In genomic region chr12:75818453-75819434, GRCm38 (mm10) we compare ENCODE assay signal across 9 mouse cellular contexts. TPM values are rescaled to one million over a fixed set of nuclear protein-coding genes. Genes with fewer than 3 reads are reported as not detected.
A peak's percentile ranks its signal among the peaks of the same experiment; 100 is the strongest.
DNase-seq lines count a peak whose midpoint lies in the region; ATAC-seq lines count a peak whose summit lies in the region.
"Had no signal": no experiment of that assay in that cellular context is flagged by ENCODE, and none has a peak within 500 bp of the region (broad histone marks: within the 10 kb centered on the region; RNA-seq: fewer than 3 reads in every experiment).

No protein-coding gene starts in this region.

- peak overlapping the region; percentile 74 for H3K4me2 ChIP-seq in intestine, embryonic 14.5 days (ENCODE audit: low read length)
- peak overlapping the region; percentile 74 for H3K4me2 ChIP-seq in limb, embryonic 11.5 days (ENCODE audit: low read depth, severe bottlenecking)

- no peaks in the 10 kb centered on the region for H3K36me3 ChIP-seq in intestine, embryonic 14.5 days (ENCODE audit: control insufficient read depth, insufficient read depth, low read length)
- H3K36me3 ChIP-seq in limb, embryonic 11.5 days (ENCODE audit: control insufficient read depth, insufficient read depth, low read length), result no peaks in the 10 kb centered on the region
- no peaks in the 10 kb centered on the region for H3K36me3 ChIP-seq in midbrain, embryonic 10.5 days
- H3K36me3 ChIP-seq: G1E had no signal

- WGBS in intestine, embryonic 14.5 days, result under 1% methylated on average over 72 of the region's 93 CpGs
- under 1% methylated on average over 88 of the region's 93 CpGs for WGBS in limb, embryonic 11.5 days
- under 1% methylated on average over 93 of the region's 93 CpGs for WGBS in midbrain, embryonic 10.5 days

- H3K9me3 ChIP-seq in intestine, embryonic 14.5 days (ENCODE audit: control insufficient read depth, low read length), result no peaks in the 10 kb centered on the region
- no peaks in the 10 kb centered on the region for H3K9me3 ChIP-seq in limb, embryonic 11.5 days (ENCODE audit: control insufficient read depth, low read length)
- H3K9me3 ChIP-seq in midbrain, embryonic 10.5 days (replicated peaks), result no peaks in the 10 kb centered on the region

- H3K9ac ChIP-seq in intestine, embryonic 14.5 days (ENCODE audit: low read length), result peak overlapping the region; percentile 87
- H3K9ac ChIP-seq in limb, embryonic 11.5 days (ENCODE audit: low read length), result peak overlapping the region; percentile 98

- peak; percentile 25 for DNase-seq in layer of hippocampus, adult 11-12 months (ENCODE audit: low spot score)
- no peak for DNase-seq in layer of hippocampus, adult 9-11 months
- peak; percentile 72 for DNase-seq in embryo, embryonic 10 days (ENCODE audit: low spot score)
- DNase-seq in gastrocnemius, postnatal 4 days (ENCODE audit: low spot score in 2 of 2), result peak; percentile 35 to 69
- DNase-seq in intestine, embryonic 14.5 days (ENCODE audit: low spot score), result peak; percentile 82
- peak; percentile 79 for DNase-seq in limb, embryonic 11.5 days (ENCODE audit: low spot score)
- DNase-seq in midbrain, embryonic 10.5 days (ENCODE audit: low spot score), result peak; percentile 74
- DNase-seq in spleen, adult 12 weeks (ENCODE audit: low spot score), result peak; percentile 11

- H3K4me3 ChIP-seq in intestine, embryonic 14.5 days (ENCODE audit: low read depth, low read length), result peak overlapping the region; percentile 79
- peak overlapping the region; percentile 96 for H3K4me3 ChIP-seq in limb, embryonic 11.5 days (ENCODE audit: low read depth, low read length)
- H3K4me3 ChIP-seq in midbrain, embryonic 10.5 days, result peak overlapping the region; percentile 95

- H3K27ac ChIP-seq in intestine, embryonic 14.5 days (ENCODE audit: low read depth), result peak overlapping the region; percentile 80
- peak overlapping the region; percentile 65 for H3K27ac ChIP-seq in limb, embryonic 11.5 days (replicated peaks; ENCODE audit: low read depth, low read length)
- peak overlapping the region; percentile 98 for H3K27ac ChIP-seq in midbrain, embryonic 10.5 days (replicated peaks)

- peaks cover 10% of the 10 kb centered on the region for H3K4me1 ChIP-seq in intestine, embryonic 14.5 days (replicated peaks; ENCODE audit: control insufficient read depth, insufficient read depth, low read length)
- peaks cover 18% of the 10 kb centered on the region for H3K4me1 ChIP-seq in limb, embryonic 11.5 days (ENCODE audit: control insufficient read depth, insufficient read depth, low read length)
- peaks cover 44% of the 10 kb centered on the region for H3K4me1 ChIP-seq in midbrain, embryonic 10.5 days

- no peaks in the 10 kb centered on the region for H3K27me3 ChIP-seq in intestine, embryonic 14.5 days (replicated peaks; ENCODE audit: control insufficient read depth, insufficient read depth, low read length)
- no peaks in the 10 kb centered on the region; the same call in 1 of the 2 replicates for H3K27me3 ChIP-seq in limb, embryonic 11.5 days (ENCODE audit: control insufficient read depth, insufficient read depth, low read length)
- H3K27me3 ChIP-seq in midbrain, embryonic 10.5 days (ENCODE audit: low read depth, poor library complexity, severe bottlenecking), result peaks cover 23% of the 10 kb centered on the region

- ATAC-seq in intestine, embryonic 14.5 days (replicated peaks; ENCODE audit: low FRiP score, low TSS enrichment, low read depth), result peak; percentile 77
- ATAC-seq in limb, embryonic 11.5 days (ENCODE audit: insufficient number of reproducible peaks, low FRiP score, low TSS enrichment, low read depth), result peak; percentile 50

RNA-seq across cellular contexts. Expression of gene Syne2, which starts 0.8 kb away (rescaled TPM):
- 10 to 100 TPM; 37.5 to 43.1 TPM for total RNA-seq in gastrocnemius, postnatal 4 days (2021)
- polyA plus RNA-seq in intestine, embryonic 14.5 days (2014; fragmentation: Nextera tagmentation; extraction: Ambion mirVana), result 41.5 and 44.7 TPM in 2 replicates
- 96.6 and 100 TPM in 2 replicates for polyA plus RNA-seq in limb, embryonic 11.5 days (2014; fragmentation: Nextera tagmentation; extraction: Ambion mirVana)
- 91.9 and 93.1 TPM in 2 replicates for polyA plus RNA-seq in midbrain, embryonic 10.5 days (2016; fragmentation: Nextera tagmentation; extraction: Ambion mirVana)
- polyA plus RNA-seq: G1E had no signal
